Mouse (Mus musculus): ENCODE results near the gene Tmem104. TPM values are rescaled to one million over a fixed set of nuclear protein-coding genes. Genes with fewer than 3 reads are reported as not detected.

Tmem104 gene
- polyA plus RNA-seq, 1 experiment from 2014 or later = 7.7 TPM

DNA sequence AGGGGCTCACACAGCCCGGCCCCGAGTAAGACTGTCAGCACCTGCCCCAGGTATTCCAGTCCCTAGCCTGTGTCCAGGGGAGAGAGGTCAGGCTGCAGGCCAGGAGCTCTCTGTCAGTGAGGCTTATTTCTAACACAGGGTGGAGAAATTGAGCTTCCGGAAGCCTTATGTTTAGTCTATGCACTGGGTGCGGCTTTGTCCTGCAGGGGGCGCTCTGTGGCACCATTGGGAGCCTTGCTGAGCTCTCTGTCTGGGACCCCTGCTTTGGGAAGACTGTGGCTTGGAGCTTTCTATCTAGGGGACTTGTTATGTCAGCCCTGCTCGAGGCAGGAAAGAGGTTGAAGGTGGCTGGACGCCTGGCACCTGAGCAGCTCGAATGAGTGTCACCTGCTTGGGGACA lies 37.6 kb downstream of the Tmem104 start:
- DNase-seq (ENCODE audit: low spot score) = peak; percentile 79
- WGBS = 42% methylated on average over 8 of the region's 8 CpGs
- no peak overlapping the region for H3K9ac ChIP-seq (ENCODE audit: low read length)
- H3K36me3 ChIP-seq (ENCODE audit: control insufficient read depth, insufficient read depth, low read length) = no peaks in the 10 kb centered on the region
- H3K27me3 ChIP-seq (ENCODE audit: control insufficient read depth, insufficient read depth, low read length) = 0 out of 2 replicates have a peak, but pooled peaks cover 3% of the 10 kb centered on the region
- no peak for ATAC-seq (ENCODE audit: insufficient number of reproducible peaks, low FRiP score, low TSS enrichment, low read depth)
- peaks cover 20% of the 10 kb centered on the region for H3K4me1 ChIP-seq (ENCODE audit: control insufficient read depth, insufficient read depth, low read length)
- H3K27ac ChIP-seq (replicated peaks; ENCODE audit: low read depth, low read length) = no peak overlapping the region
- H3K4me3 ChIP-seq (ENCODE audit: low read depth, low read length) = no peak overlapping the region
- H3K4me2 ChIP-seq (ENCODE audit: low read depth, severe bottlenecking) = no peak overlapping the region
- H3K9me3 ChIP-seq (ENCODE audit: control insufficient read depth, low read length) = no peaks in the 10 kb centered on the region

- WGBS = 73% methylated on average over 6 of the region's 6 CpGs
- 0 out of 2 replicates have a peak, but pooled peaks cover 3% of the 10 kb centered on the region for H3K27me3 ChIP-seq (ENCODE audit: control insufficient read depth, insufficient read depth, low read length)
Measured at GRCm38 (mm10) chr11:115225301-115225700, 38.0 kb downstream of the Tmem104 start.

GRCm38 (mm10) chr11:115226811-115227491 lies 39.7 kb downstream of the Tmem104 start:
- H3K4me1 ChIP-seq (ENCODE audit: control insufficient read depth, insufficient read depth, low read length) = peaks cover 23% of the 10 kb centered on the region

More at GRCm38 (mm10) chr11:115225301-115225700, 38.0 kb downstream of the Tmem104 start:
- ATAC-seq (ENCODE audit: insufficient number of reproducible peaks, low FRiP score, low TSS enrichment, low read depth) = no peak
- H3K9ac ChIP-seq (ENCODE audit: low read length) = no peak overlapping the region
- H3K27ac ChIP-seq (replicated peaks; ENCODE audit: low read depth, low read length) = no peak overlapping the region
- peaks cover 20% of the 10 kb centered on the region for H3K4me1 ChIP-seq (ENCODE audit: control insufficient read depth, insufficient read depth, low read length)
- no peak overlapping the region for H3K4me2 ChIP-seq (ENCODE audit: low read depth, severe bottlenecking)
- H3K9me3 ChIP-seq (ENCODE audit: control insufficient read depth, low read length) = no peaks in the 10 kb centered on the region
- DNase-seq (ENCODE audit: low spot score) = no peak
- no peaks in the 10 kb centered on the region for H3K36me3 ChIP-seq (ENCODE audit: control insufficient read depth, insufficient read depth, low read length)
- H3K4me3 ChIP-seq (ENCODE audit: low read depth, low read length) = no peak overlapping the region

GRCm38 (mm10) chr11:115227640-115228039 lies 40.4 kb downstream of the Tmem104 start:
- ATAC-seq (ENCODE audit: insufficient number of reproducible peaks, low FRiP score, low TSS enrichment, low read depth) (no peak), DNase-seq (ENCODE audit: low spot score) (no peak)
- no peaks in the 10 kb centered on the region for H3K9me3 ChIP-seq (ENCODE audit: control insufficient read depth, low read length)
- 22% methylated on average over 12 of the region's 12 CpGs for WGBS
- no peak overlapping the region for H3K4me2 ChIP-seq (ENCODE audit: low read depth, severe bottlenecking)
- no peak overlapping the region for H3K9ac ChIP-seq (ENCODE audit: low read length)
- peaks cover 18% of the 10 kb centered on the region for H3K4me1 ChIP-seq (ENCODE audit: control insufficient read depth, insufficient read depth, low read length)
- H3K4me3 ChIP-seq (ENCODE audit: low read depth, low read length) = no peak overlapping the region
- H3K36me3 ChIP-seq (ENCODE audit: control insufficient read depth, insufficient read depth, low read length) = no peaks in the 10 kb centered on the region
- 0 out of 2 replicates have a peak, but pooled peaks cover 3% of the 10 kb centered on the region for H3K27me3 ChIP-seq (ENCODE audit: control insufficient read depth, insufficient read depth, low read length)
- no peak overlapping the region for H3K27ac ChIP-seq (replicated peaks; ENCODE audit: low read depth, low read length)

More at GRCm38 (mm10) chr11:115226811-115227491, 39.7 kb downstream of the Tmem104 start:
- Histone ChIP-seq H3K36me3 (ENCODE audit: control insufficient read depth, insufficient read depth, low read length) (no peaks in the 10 kb centered on the region), H3K27me3 (ENCODE audit: control insufficient read depth, insufficient read depth, low read length) (0 out of 2 replicates have a peak, but pooled peaks cover 3% of the 10 kb centered on the region), H3K9me3 (ENCODE audit: control insufficient read depth, low read length) (no peaks in the 10 kb centered on the region), H3K9ac (ENCODE audit: low read length) (no peak overlapping the region), H3K4me3 (ENCODE audit: low read depth, low read length) (no peak overlapping the region), H3K27ac (replicated peaks; ENCODE audit: low read depth, low read length) (no peak overlapping the region), H3K4me2 (ENCODE audit: low read depth, severe bottlenecking) (no peak overlapping the region)
- 33% methylated on average over 14 of the region's 14 CpGs for WGBS
- ATAC-seq (ENCODE audit: insufficient number of reproducible peaks, low FRiP score, low TSS enrichment, low read depth) = no peak
- no peak for DNase-seq (ENCODE audit: low spot score)

- Histone ChIP-seq H3K4me3 (ENCODE audit: low read depth, low read length) (no peak overlapping the region), H3K27me3 (ENCODE audit: control insufficient read depth, insufficient read depth, low read length) (0 out of 2 replicates have a peak, but pooled peaks cover 2% of the 10 kb centered on the region), H3K9ac (ENCODE audit: low read length) (no peak overlapping the region), H3K9me3 (ENCODE audit: control insufficient read depth, low read length) (no peaks in the 10 kb centered on the region), H3K4me2 (ENCODE audit: low read depth, severe bottlenecking) (no peak overlapping the region), H3K4me1 (ENCODE audit: control insufficient read depth, insufficient read depth, low read length) (peaks cover 13% of the 10 kb centered on the region), H3K36me3 (ENCODE audit: control insufficient read depth, insufficient read depth, low read length) (no peaks in the 10 kb centered on the region), H3K27ac (replicated peaks; ENCODE audit: low read depth, low read length) (no peak overlapping the region)
- DNase-seq (ENCODE audit: low spot score) (no peak), ATAC-seq (ENCODE audit: insufficient number of reproducible peaks, low FRiP score, low TSS enrichment, low read depth) (no peak)
- 44% methylated on average over 7 of the region's 7 CpGs for WGBS
Measured at GRCm38 (mm10) chr11:115228430-115228829, 41.1 kb downstream of the Tmem104 start.

DNA sequence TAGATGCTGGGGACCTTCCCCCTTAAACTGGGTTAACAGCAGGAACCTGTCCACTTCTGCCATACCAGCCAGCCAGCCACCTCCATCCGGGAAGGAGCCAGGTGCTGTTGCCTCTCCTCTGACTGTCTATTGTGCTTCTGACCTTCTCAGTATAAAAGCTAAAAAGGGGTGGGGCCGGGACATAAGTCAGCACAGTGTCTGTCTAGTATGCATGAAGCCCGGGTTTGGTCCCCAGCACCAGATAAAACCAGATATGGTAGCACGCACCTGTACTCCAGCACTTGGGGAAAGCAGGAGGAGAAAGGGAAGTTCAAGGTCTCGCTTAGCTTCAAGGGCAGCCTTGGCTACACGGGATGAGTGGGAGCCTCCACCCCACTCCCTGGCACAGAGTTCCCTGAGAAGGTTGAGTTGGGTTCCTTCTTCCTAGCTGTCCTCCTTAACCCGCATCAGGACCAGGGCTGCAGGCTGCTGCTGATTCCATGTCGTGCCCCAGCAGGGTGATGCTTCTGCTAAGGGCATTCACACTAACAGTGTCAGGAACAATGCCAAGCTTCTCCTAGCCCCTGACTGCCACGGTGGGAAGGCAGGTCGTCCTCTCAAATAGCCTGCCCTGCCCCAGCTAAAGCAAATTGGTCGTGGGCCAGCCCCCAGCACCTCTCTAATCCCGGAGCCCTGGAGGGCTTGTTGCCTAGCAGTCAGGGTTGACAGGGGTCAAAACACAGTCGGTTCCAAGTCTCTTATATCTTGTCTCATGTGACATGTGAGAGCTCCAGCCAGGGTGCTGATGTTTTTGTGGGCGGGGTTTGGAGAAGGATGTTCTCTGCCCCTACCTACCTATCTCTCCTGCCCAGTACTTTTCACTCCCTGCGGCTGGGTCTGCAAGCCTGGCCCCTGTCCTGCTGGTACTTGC lies 42.0 kb downstream of the Tmem104 start:
- ATAC-seq (ENCODE audit: insufficient number of reproducible peaks, low FRiP score, low TSS enrichment, low read depth) (no peak), DNase-seq (ENCODE audit: low spot score) (no peak)
- H3K27ac ChIP-seq (replicated peaks; ENCODE audit: low read depth, low read length) = no peak overlapping the region
- peaks cover 10% of the 10 kb centered on the region for H3K4me1 ChIP-seq (ENCODE audit: control insufficient read depth, insufficient read depth, low read length)
- no peak overlapping the region for H3K4me2 ChIP-seq (ENCODE audit: low read depth, severe bottlenecking)
- 52% methylated on average over 15 of the region's 15 CpGs for WGBS
- H3K36me3 ChIP-seq (ENCODE audit: control insufficient read depth, insufficient read depth, low read length) = no peaks in the 10 kb centered on the region
- H3K9me3 ChIP-seq (ENCODE audit: control insufficient read depth, low read length) = no peaks in the 10 kb centered on the region
- H3K4me3 ChIP-seq (ENCODE audit: low read depth, low read length) = no peak overlapping the region
- no peak overlapping the region for H3K9ac ChIP-seq (ENCODE audit: low read length)
- no peaks in the 10 kb centered on the region for H3K27me3 ChIP-seq (ENCODE audit: control insufficient read depth, insufficient read depth, low read length)

- DNase-seq (ENCODE audit: low spot score) = no peak
- no peaks in the 10 kb centered on the region for H3K9me3 ChIP-seq (ENCODE audit: control insufficient read depth, low read length)
- no peak overlapping the region for H3K4me2 ChIP-seq (ENCODE audit: low read depth, severe bottlenecking)
- H3K27me3 ChIP-seq (ENCODE audit: control insufficient read depth, insufficient read depth, low read length) = no peaks in the 10 kb centered on the region
- no peak for ATAC-seq (ENCODE audit: insufficient number of reproducible peaks, low FRiP score, low TSS enrichment, low read depth)
- no peak overlapping the region for H3K9ac ChIP-seq (ENCODE audit: low read length)
- no peak overlapping the region for H3K4me3 ChIP-seq (ENCODE audit: low read depth, low read length)
- no peak overlapping the region for H3K27ac ChIP-seq (replicated peaks; ENCODE audit: low read depth, low read length)
- 45% methylated on average over 14 of the region's 14 CpGs for WGBS
- H3K4me1 ChIP-seq (ENCODE audit: control insufficient read depth, insufficient read depth, low read length) = peaks cover 14% of the 10 kb centered on the region
- H3K36me3 ChIP-seq (ENCODE audit: control insufficient read depth, insufficient read depth, low read length) = no peaks in the 10 kb centered on the region
Measured at GRCm38 (mm10) chr11:115231168-115231915, 44.1 kb downstream of the Tmem104 start.

DNA sequence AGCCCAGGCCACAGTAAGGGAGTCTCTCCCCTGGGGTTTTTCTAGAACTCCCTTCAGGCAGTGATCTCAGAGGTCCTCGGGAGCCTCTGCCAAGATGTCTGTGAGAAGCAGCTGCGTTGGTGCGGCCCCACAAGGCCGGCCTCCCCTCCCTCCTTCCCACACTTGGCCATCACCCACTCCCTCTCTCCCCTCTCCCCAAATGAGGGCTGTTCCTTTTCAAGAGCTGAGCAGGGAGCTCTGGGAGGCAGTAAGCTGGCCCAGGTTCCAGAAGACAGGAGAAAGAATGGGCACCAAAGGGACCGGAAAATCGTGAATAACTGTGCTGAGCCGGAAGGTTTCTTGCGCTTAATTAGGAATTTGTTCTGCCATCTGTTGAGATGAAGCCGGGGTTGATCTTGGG lies 44.6 kb downstream of the Tmem104 start:
- DNase-seq (ENCODE audit: low spot score) = no peak
- no peak for ATAC-seq (ENCODE audit: insufficient number of reproducible peaks, low FRiP score, low TSS enrichment, low read depth)
- H3K4me1 ChIP-seq (ENCODE audit: control insufficient read depth, insufficient read depth, low read length) = peaks cover 18% of the 10 kb centered on the region
- no peaks in the 10 kb centered on the region for H3K9me3 ChIP-seq (ENCODE audit: control insufficient read depth, low read length)
- H3K27ac ChIP-seq (replicated peaks; ENCODE audit: low read depth, low read length) = no peak overlapping the region
- 71% methylated on average over 9 of the region's 9 CpGs for WGBS
- no peak overlapping the region for H3K9ac ChIP-seq (ENCODE audit: low read length)
- no peaks in the 10 kb centered on the region for H3K36me3 ChIP-seq (ENCODE audit: control insufficient read depth, insufficient read depth, low read length)
- no peaks in the 10 kb centered on the region for H3K27me3 ChIP-seq (ENCODE audit: control insufficient read depth, insufficient read depth, low read length)
- no peak overlapping the region for H3K4me3 ChIP-seq (ENCODE audit: low read depth, low read length)
- no peak overlapping the region for H3K4me2 ChIP-seq (ENCODE audit: low read depth, severe bottlenecking)

Data from limb, embryonic 11.5 days (tissue).